Mouse (Mus musculus) embryonic fibroblast, embryonic 13.5 days (primary cell): ENCODE measurements around the gene Metrnl.

Source experiments
- CTCF ChIP-seq: IDR thresholded peaks from 2 replicates; pipeline ENCODE4 v1.5.1; 2011; ENCODE audit warnings: mild to moderate bottlenecking, control low read depth, low read length, moderate library complexity, borderline replicate concordance; ENCODE audit not compliant: insufficient read depth
- POLR2A ChIP-seq: IDR thresholded peaks from 2 replicates; pipeline ENCODE4 v1.6.1; 2011; ENCODE audit warnings: low read depth, mild to moderate bottlenecking, control low read depth, low read length, moderate library complexity

DNA sequence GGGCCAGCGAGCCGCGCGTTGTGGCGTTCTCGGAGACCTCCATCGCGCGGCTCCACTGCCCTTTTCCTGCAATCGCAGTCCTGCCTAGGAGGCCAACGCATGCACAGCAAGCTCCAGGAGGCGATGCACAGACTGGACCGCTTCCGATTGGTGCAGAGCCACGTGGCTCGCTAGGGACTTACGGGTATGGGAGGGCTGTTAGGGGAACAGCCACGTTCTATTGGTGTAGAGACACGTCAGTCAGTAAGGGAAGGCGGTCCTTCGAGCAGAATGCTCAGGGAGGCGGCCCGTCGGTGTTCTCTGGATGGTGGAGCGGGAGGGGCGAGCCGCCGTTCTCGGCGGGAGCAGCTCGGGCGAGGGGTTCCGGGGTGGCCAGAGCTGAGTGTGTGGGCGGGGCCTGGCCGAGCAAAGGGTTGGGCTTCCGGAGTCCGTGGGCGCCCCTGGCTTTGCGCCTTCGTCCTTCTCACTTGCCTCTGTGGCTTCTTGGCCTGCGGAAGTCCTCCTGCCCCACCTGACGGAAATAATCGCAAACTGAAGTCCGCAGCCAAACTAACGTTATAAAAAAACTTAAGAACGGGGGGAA, 28.3 kb upstream of the Metrnl start, which contains the start of gene B3gntl1:
- 0 out of 2 replicates have a peak, but pooled peaks have one; percentile 12 for TF ChIP-seq CTCF
- peak; percentile 93 for TF ChIP-seq POLR2A
